Mouse (Mus musculus): Measurements from ENCODE around the gene Taf1.

Taf1 gene

GRCm38 (mm10) chrX:101532347-101533221 lies at the start of gene Taf1:
Gene Taf1 (plus strand): TSS chrX:101532734.
- DNase-seq (ENCODE audit: low read depth, low spot score): peak; percentile 89

GRCm38 (mm10) chrX:101486487-101487152 lies 45.9 kb upstream of the Taf1 start:
- DNase-seq (ENCODE audit: low read depth, low spot score): peak; percentile 36

- DNase-seq (ENCODE audit: low read depth, low spot score): peak; percentile 11
Observed at GRCm38 (mm10) chrX:101504636-101505035, 27.9 kb upstream of the Taf1 start.

GRCm38 (mm10) chrX:101515710-101516109 lies 16.8 kb upstream of the Taf1 start:
- no peak for DNase-seq (ENCODE audit: low read depth, low spot score)

GRCm38 (mm10) chrX:101518006-101518405 lies 14.5 kb upstream of the Taf1 start:
- DNase-seq (ENCODE audit: low read depth, low spot score): no peak

GRCm38 (mm10) chrX:101522027-101522426 lies 10.5 kb upstream of the Taf1 start:
- DNase-seq (ENCODE audit: low read depth, low spot score): no peak

- DNase-seq (ENCODE audit: low read depth, low spot score): no peak
Observed at GRCm38 (mm10) chrX:101527356-101527755, 5.2 kb upstream of the Taf1 start.

GRCm38 (mm10) chrX:101585455-101585854 lies 52.9 kb downstream of the Taf1 start:
- no peak for DNase-seq (ENCODE audit: low read depth, low spot score)

- DNase-seq (ENCODE audit: low read depth, low spot score): no peak
Observed at GRCm38 (mm10) chrX:101616183-101616582, 83.6 kb downstream of the Taf1 start.

GRCm38 (mm10) chrX:101617889-101618288 lies 85.4 kb downstream of the Taf1 start:
- no peak for DNase-seq (ENCODE audit: low read depth, low spot score)

- no peak for DNase-seq (ENCODE audit: low read depth, low spot score)
Observed at GRCm38 (mm10) chrX:101620317-101620716, 87.8 kb downstream of the Taf1 start.

GRCm38 (mm10) chrX:101622539-101622938 lies 90.0 kb downstream of the Taf1 start:
- DNase-seq (ENCODE audit: low read depth, low spot score): no peak

GRCm38 (mm10) chrX:101636821-101637525 lies 104.4 kb downstream of the Taf1 start:
- DNase-seq (ENCODE audit: low read depth, low spot score): no peak

- no peak for DNase-seq (ENCODE audit: low read depth, low spot score)
Observed at GRCm38 (mm10) chrX:101638856-101639255, 106.3 kb downstream of the Taf1 start.

GRCm38 (mm10) chrX:101639306-101639705 lies 106.8 kb downstream of the Taf1 start:
- no peak for DNase-seq (ENCODE audit: low read depth, low spot score)

- peak; percentile 81 for DNase-seq (ENCODE audit: low read depth, low spot score)
Observed at GRCm38 (mm10) chrX:101639741-101640166, 107.2 kb downstream of the Taf1 start, which contains the start of gene Ogt. Gene Ogt (plus strand): TSS chrX:101640060.

- no peak for DNase-seq (ENCODE audit: low read depth, low spot score)
Observed at GRCm38 (mm10) chrX:101640194-101641160, 107.9 kb downstream of the Taf1 start.

GRCm38 (mm10) chrX:101641161-101641530 lies 108.6 kb downstream of the Taf1 start:
- no peak for DNase-seq (ENCODE audit: low read depth, low spot score)

- DNase-seq (ENCODE audit: low read depth, low spot score): no peak
Observed at GRCm38 (mm10) chrX:101642091-101642490, 109.6 kb downstream of the Taf1 start.

- no peak for DNase-seq (ENCODE audit: low read depth, low spot score)
Observed at GRCm38 (mm10) chrX:101645286-101645685, 112.8 kb downstream of the Taf1 start.

- no peak for DNase-seq (ENCODE audit: low read depth, low spot score)
Observed at GRCm38 (mm10) chrX:101646621-101647020, 114.1 kb downstream of the Taf1 start.
